Mouse (Mus musculus): ENCODE data around the gene Glmp.

DNA sequence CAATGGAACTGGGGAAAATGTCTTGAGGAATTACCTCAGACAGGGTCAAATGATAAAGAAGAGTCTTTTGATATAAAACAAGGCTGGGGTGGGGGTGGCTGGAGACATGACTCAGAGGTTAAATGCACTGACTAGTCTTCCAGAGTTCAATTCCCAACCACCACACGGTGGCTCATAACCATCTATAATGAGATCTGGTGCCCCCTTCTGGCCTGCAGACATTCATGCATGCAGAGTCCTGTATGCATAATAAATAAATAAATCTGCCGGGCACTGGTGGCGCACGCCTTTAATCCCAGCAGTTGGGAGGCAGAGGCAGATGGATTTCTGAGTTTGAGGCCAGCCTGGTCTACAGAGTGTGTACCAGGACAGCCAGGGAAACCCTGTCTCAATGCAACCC is 32.9 kb upstream of the Glmp start:
- TF ChIP-seq CTCF (IDR thresholded peaks at IDR 0.05; ENCODE audit: control insufficient read depth, insufficient read depth, insufficient read length) (no peak), MAX (IDR thresholded peaks at IDR 0.05) (no peak), USF1 (IDR thresholded peaks at IDR 0.05; ENCODE audit: low read depth) (no peak), MYOG (IDR thresholded peaks at IDR 0.05; ENCODE audit: control insufficient read depth, extremely low read depth, insufficient read length) (no peak), MYOD1 (IDR thresholded peaks at IDR 0.05; ENCODE audit: control insufficient read depth, insufficient read length, low read depth) (no peak), CEBPB (IDR thresholded peaks at IDR 0.05; ENCODE audit: low read depth) (no peak), FOSL1 (IDR thresholded peaks at IDR 0.05; ENCODE audit: insufficient read depth, low read length, poor library complexity, severe bottlenecking) (no peak)

Data from C2C12 (cell line).